Mouse (Mus musculus) heart, postnatal 0 days (tissue): ENCODE measurements around the gene Fam20b.

Experiments
- CTCF ChIP-seq: IDR thresholded peaks from 2 replicates; pipeline ENCODE4 v1.5.1; 2016; ENCODE audit warnings: antibody characterized with exemption, control low read depth, low read depth
- EP300 ChIP-seq: IDR thresholded peaks from 2 replicates; pipeline ENCODE4 v1.6.1; 2016; ENCODE audit warnings: antibody characterized with exemption, low read depth

- TF ChIP-seq CTCF (no peak), EP300 (no peak)
Measured at GRCm38 (mm10) chr1:156702151-156702550, 16.7 kb downstream of the Fam20b start.
